Mouse (Mus musculus) adrenal gland, postnatal 4 days (tissue): ENCODE measurements around the gene Trim43a. TPM values are rescaled to one million over a fixed set of nuclear protein-coding genes. Genes with fewer than 3 reads are reported as not detected.

ENCODE experiments used
- total RNA-seq, 2 experiments: library from RNA; stranded (reverse); gene quantifications; 2 replicates each; pipeline ENCODE4 v1.2.3; 2021

Trim43a gene
- total RNA-seq, 2 experiments from 2014 or later = 1.1 to 1.3 TPM

Other genes starting within 250 kb of the Trim43a start
- 10 to 100 TPM; 59.0 to 60.1 TPM for gene Snx14, start 141.9 kb upstream of the Trim43a start, total RNA-seq
- gene Gm20537, start 124.3 kb upstream of the Trim43a start, total RNA-seq = 1 to 10 TPM in 1 of 2 experiments, under 1 TPM in 1; 0.73 to 1.3 TPM
- gene Syncrip, start 98.3 kb upstream of the Trim43a start, total RNA-seq = 100 to 1,000 TPM; 101 to 112 TPM
- gene Zfp949, start 32.9 kb upstream of the Trim43a start, total RNA-seq = 10 to 100 TPM; 12.8 to 13.7 TPM
- 10 to 100 TPM; 44.5 to 49.2 TPM for gene Mthfsl, start 139.4 kb downstream of the Trim43a start, total RNA-seq
- gene Bcl2a1d, start 151.0 kb downstream of the Trim43a start, total RNA-seq = 1 to 10 TPM in 1 of 2 experiments, under 1 TPM in 1; 0.87 to 1.2 TPM